Mouse (Mus musculus) E14TG2a.4 (cell line): Measurements from ENCODE around the gene Aqr.

Source experiments
- CTCF ChIP-seq: conservative IDR thresholded peaks from 2 replicates; pipeline ENCODE4 v1.5.1; 2014; ENCODE audit warnings: low read length
- NANOG ChIP-seq: IDR thresholded peaks from 2 replicates; pipeline ENCODE4 v1.6.1; 2014; ENCODE audit warnings: borderline replicate concordance, low read length, mixed read lengths

GRCm38 (mm10) chr2:114156639-114157038, 30.2 kb downstream of the Aqr start:
- TF ChIP-seq CTCF (no peak), NANOG (no peak)
